Mouse (Mus musculus): Measurements from ENCODE around the gene Tmod2. TPM values are rescaled to one million over a fixed set of nuclear protein-coding genes. Genes with fewer than 3 reads are reported as not detected.

Gene Tmod2
- total and polyA plus RNA-seq, 3 experiments = 0.16 to 1.7 (median 0.17) TPM

DNA sequence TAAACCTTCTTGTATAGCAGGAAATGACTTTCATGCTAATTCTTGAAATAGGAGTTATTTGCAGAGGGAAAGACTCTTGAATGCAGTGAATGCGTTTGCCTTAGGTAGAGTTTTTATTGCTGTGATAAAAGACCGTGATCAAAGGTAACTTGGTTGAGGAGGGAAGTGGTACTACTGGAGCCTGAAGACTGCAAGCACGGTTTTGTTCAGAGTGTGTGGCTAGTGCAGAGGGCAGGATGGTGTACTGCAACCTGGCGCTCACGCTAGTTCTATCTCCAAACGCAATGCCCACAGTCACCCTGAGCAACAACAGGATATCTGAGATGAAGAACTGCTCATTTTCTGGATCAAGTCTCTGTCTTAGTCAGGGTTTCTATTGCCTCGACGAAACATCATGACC lies 22.5 kb upstream of the Tmod2 start:
- peaks cover 17 to 42% of the 10 kb centered on the region in 2 experiments for H3K4me1 ChIP-seq (ENCODE audit: control insufficient read depth in 1 of 2, insufficient read depth in 2 of 2)
- no peaks in the 10 kb centered on the region for H3K27me3 ChIP-seq (replicated peaks)
- peaks cover 7 to 34% of the 10 kb centered on the region in 2 experiments for H3K36me3 ChIP-seq (replicated peaks in 1 of 2; ENCODE audit: control insufficient read depth in 1 of 2, insufficient read depth in 1 of 2, low read length in 1 of 2)
- H3K4me2 ChIP-seq (ENCODE audit: insufficient read depth, low read depth, poor library complexity, severe bottlenecking) = no peak overlapping the region
- in situ Hi-C loops (cut with MboI; ENCODE audit: low pct_ligation_motif_present, low pct_unique_long_range_greater_than_20kb, low sequenced_read_pairs) = no loop called here
- no peak overlapping the region for H3K4me3 ChIP-seq (replicated peaks in 1 of 3; ENCODE audit: low read depth in 2 of 3, low read length in 2 of 3, poor library complexity in 1 of 3)
- TF ChIP-seq ZNF384 (IDR thresholded peaks at IDR 0.05; ENCODE audit: low read depth, low read length) (no peak), MXI1 (IDR thresholded peaks at IDR 0.05; ENCODE audit: low read depth, low read length) (no peak), ZKSCAN1 (IDR thresholded peaks at IDR 0.05; ENCODE audit: borderline replicate concordance, low read depth, low read length) (no peak), ETS1 (conservative IDR thresholded peaks at IDR 0.05; ENCODE audit: low read depth, low read length) (no peak), BHLHE40 (IDR thresholded peaks at IDR 0.05; ENCODE audit: low read depth, low read length) (no peak), TBP (conservative IDR thresholded peaks at IDR 0.05; ENCODE audit: low read depth, low read length) (no peak), NELFE (IDR thresholded peaks at IDR 0.05; ENCODE audit: low read depth, low read length) (no peak), GABPA (IDR thresholded peaks at IDR 0.05; ENCODE audit: insufficient replicate concordance, low read depth, low read length) (no peak)
- DNase-seq (ENCODE audit: extremely low read depth) = no peak
- no peak overlapping the region for H3K27ac ChIP-seq (ENCODE audit: insufficient read depth, low read depth)
- dilution Hi-C loops (cut with MboI; ENCODE audit: extremely low pct_ligation_motif_present, extremely low pct_unique_long_range_greater_than_20kb, low sequenced_read_pairs) = no loop called here
- peaks cover 28% of the 10 kb centered on the region for H3K79me2 ChIP-seq (replicated peaks; ENCODE audit: control insufficient read depth, extremely low read depth, insufficient read depth, poor library complexity, severe bottlenecking)
- H3K9ac ChIP-seq (ENCODE audit: insufficient read depth, low read depth) = no peak overlapping the region
- no peaks in the 10 kb centered on the region for H3K9me3 ChIP-seq (replicated peaks; ENCODE audit: low read length)

DNA sequence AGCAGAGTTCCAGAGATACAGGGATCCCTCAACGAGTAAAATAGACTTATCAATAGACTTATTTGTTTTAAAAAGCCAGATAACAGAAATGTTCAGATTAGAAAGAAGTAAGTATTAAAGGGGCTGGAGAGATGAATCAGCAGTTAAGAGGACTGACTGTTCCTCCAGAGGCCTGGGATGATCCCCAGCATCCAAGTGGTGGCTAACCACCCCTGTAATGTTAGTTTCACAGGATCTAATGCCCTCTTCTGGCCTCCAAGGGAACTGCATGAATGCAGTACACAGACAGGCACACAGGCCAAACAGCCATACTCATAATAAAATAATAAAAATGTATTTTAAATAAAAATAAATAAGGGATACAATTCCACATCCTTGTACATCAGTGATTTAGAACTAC lies 21.8 kb upstream of the Tmod2 start:
- TF ChIP-seq RAD21 (IDR thresholded peaks at IDR 0.05; ENCODE audit: low read depth, low read length) (peak; percentile 69), USF1 (IDR thresholded peaks at IDR 0.05; ENCODE audit: low read depth, low read length) (no peak), JUN (IDR thresholded peaks at IDR 0.05; ENCODE audit: insufficient read depth, low read depth, low read length) (no peak), ZC3H11A (IDR thresholded peaks at IDR 0.05; ENCODE audit: low read depth, low read length) (no peak; the same call in 1 of the 2 replicates), SMC3 (IDR thresholded peaks at IDR 0.05; ENCODE audit: low read depth, low read length) (peak; percentile 70), ETS1 (conservative IDR thresholded peaks at IDR 0.05; ENCODE audit: low read depth, low read length) (no peak), CHD2 (IDR thresholded peaks at IDR 0.05; ENCODE audit: low read length) (no peak), CTCF (conservative IDR thresholded peaks at IDR 0.05 in 1 of 2, IDR thresholded peaks at IDR 0.05 in 1 of 2; ENCODE audit: low read depth in 2 of 2, low read length in 2 of 2) (peak; percentile 66 to 75), TBP (conservative IDR thresholded peaks at IDR 0.05; ENCODE audit: low read depth, low read length) (no peak), BHLHE40 (IDR thresholded peaks at IDR 0.05; ENCODE audit: low read depth, low read length) (no peak), EP300 (IDR thresholded peaks at IDR 0.05; ENCODE audit: low read length) (no peak), ZMIZ1 (IDR thresholded peaks at IDR 0.05; ENCODE audit: low read depth, low read length) (no peak), MXI1 (IDR thresholded peaks at IDR 0.05; ENCODE audit: low read depth, low read length) (no peak)
- peak; percentile 54 for DNase-seq (ENCODE audit: extremely low read depth)

More for the DNA sequence above, 21.8 kb upstream of the Tmod2 start:
- Histone ChIP-seq H3K36me3 (replicated peaks in 1 of 2; ENCODE audit: control insufficient read depth in 1 of 2, insufficient read depth in 1 of 2, low read length in 1 of 2) (peaks cover 5 to 28% of the 10 kb centered on the region in 2 experiments), H3K27ac (ENCODE audit: insufficient read depth, low read depth) (no peak overlapping the region), H3K4me3 (replicated peaks in 1 of 3; ENCODE audit: low read depth in 2 of 3, low read length in 2 of 3, poor library complexity in 1 of 3) (no peak overlapping the region), H3K27me3 (replicated peaks) (no peaks in the 10 kb centered on the region), H3K9ac (ENCODE audit: insufficient read depth, low read depth) (no peak overlapping the region), H3K79me2 (replicated peaks; ENCODE audit: control insufficient read depth, extremely low read depth, insufficient read depth, poor library complexity, severe bottlenecking) (peaks cover 32% of the 10 kb centered on the region), H3K9me3 (replicated peaks; ENCODE audit: low read length) (no peaks in the 10 kb centered on the region), H3K4me1 (ENCODE audit: control insufficient read depth in 1 of 2, insufficient read depth in 2 of 2) (peaks cover 23 to 43% of the 10 kb centered on the region in 2 experiments), H3K4me2 (ENCODE audit: insufficient read depth, low read depth, poor library complexity, severe bottlenecking) (no peak overlapping the region)
- in situ Hi-C loops (cut with MboI; ENCODE audit: low pct_ligation_motif_present, low pct_unique_long_range_greater_than_20kb, low sequenced_read_pairs) = no loop called here
- dilution Hi-C loops (cut with MboI; ENCODE audit: extremely low pct_ligation_motif_present, extremely low pct_unique_long_range_greater_than_20kb, low sequenced_read_pairs) = no loop called here
